Mouse (Mus musculus): ENCODE measurements around the gene Cdc37l1. TPM values are rescaled to one million over a fixed set of nuclear protein-coding genes. Genes with fewer than 3 reads are reported as not detected.
A peak's percentile ranks its signal among the peaks of the same experiment; 100 is the strongest.

Gene Cdc37l1
- total RNA-seq (2014; rRNA removed), result 40.0 and 61.8 TPM in 2 replicates
- polyA plus RNA-seq (2015; fragmentation: Nextera tagmentation; extraction: Ambion mirVana), result 34.6 and 36.2 TPM in 2 replicates

DNA sequence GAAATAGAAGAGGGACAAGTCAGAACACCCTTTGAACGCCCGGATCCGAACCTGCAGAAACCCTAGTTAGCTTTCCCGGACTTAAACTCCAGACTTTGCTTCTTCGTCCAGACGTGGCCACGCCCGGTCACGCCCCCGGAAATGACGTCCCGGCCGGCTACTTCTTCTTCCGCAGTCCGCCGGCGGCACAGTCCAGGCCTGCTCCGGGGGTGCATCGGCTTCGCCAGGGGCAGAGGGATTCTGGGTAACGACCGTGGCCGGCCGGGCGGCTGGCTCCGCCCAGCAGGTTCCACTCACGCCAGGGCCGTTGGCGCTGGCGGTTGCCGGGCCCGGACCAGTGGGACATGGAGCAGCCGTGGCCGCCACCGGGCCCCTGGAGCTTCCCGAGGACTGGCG lies at the start of gene Cdc37l1:
TSS of gene Cdc37l1 (plus strand) at position 159 of the 396 bp plus-strand sequence.
- DNase-seq (ENCODE audit: low spot score) (peak; percentile 97), ATAC-seq (peak; percentile 95)
- Histone ChIP-seq H3K4me1 (ENCODE audit: insufficient read depth, low read length) (0 out of 2 replicates have a peak, but pooled peaks cover 3% of the 10 kb centered on the region), H3K4me3 (ENCODE audit: low read length) (peak within 1 kb of the TSS; percentile 94), H3K9ac (replicated peaks; ENCODE audit: low read length) (peak within 1 kb of the TSS; percentile 92), H3K9me3 (ENCODE audit: low read length) (no peaks in the 10 kb centered on the region), H3K36me3 (ENCODE audit: insufficient read depth, low read length) (no peaks in the 10 kb centered on the region), H3K27me3 (ENCODE audit: insufficient read depth, low read length) (no peaks in the 10 kb centered on the region), H3K4me2 (ENCODE audit: low read depth, low read length) (peak within 1 kb of the TSS; percentile 64), H3K27ac (peak within 1 kb of the TSS; percentile 91)
- TF ChIP-seq CTCF (IDR thresholded peaks at IDR 0.05; ENCODE audit: low read depth), result no peak
- 0% methylated on average over 37 of the region's 37 CpGs for WGBS

DNA sequence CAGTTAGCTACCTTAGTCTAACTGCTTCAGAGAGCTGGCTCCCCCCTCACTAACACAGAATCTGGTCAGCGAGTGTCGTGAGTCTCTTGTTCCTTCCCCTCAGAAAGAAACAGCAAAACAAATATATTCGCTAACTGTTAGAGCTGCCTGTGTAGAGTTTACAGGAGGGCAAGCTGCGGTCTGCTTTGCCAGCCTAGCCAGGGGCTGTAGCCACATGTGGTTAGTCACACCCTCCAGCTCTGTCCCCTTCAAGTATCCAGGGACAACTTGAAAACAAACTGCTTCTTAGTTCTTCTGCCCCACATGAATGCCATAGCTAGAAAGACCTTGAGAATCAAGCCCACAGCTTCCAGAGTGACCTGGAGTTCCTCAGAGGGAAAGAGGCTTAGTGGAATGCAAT lies 48.9 kb upstream of the Cdc37l1 start:
- Histone ChIP-seq H3K9me3 (ENCODE audit: low read length) (no peaks in the 10 kb centered on the region), H3K27ac (no peak overlapping the region), H3K4me3 (ENCODE audit: low read length) (no peak overlapping the region), H3K36me3 (ENCODE audit: insufficient read depth, low read length) (no peaks in the 10 kb centered on the region), H3K27me3 (ENCODE audit: insufficient read depth, low read length) (no peaks in the 10 kb centered on the region), H3K9ac (replicated peaks; ENCODE audit: low read length) (no peak overlapping the region), H3K4me1 (ENCODE audit: insufficient read depth, low read length) (no peaks in the 10 kb centered on the region), H3K4me2 (ENCODE audit: low read depth, low read length) (no peak overlapping the region)
- DNase-seq (ENCODE audit: low spot score) (no peak), ATAC-seq (no peak)
- whole genome bisulfite sequencing, result 70% methylated on average over 4 of the region's 4 CpGs
- TF ChIP-seq CTCF (IDR thresholded peaks at IDR 0.05; ENCODE audit: low read depth), result no peak

DNA sequence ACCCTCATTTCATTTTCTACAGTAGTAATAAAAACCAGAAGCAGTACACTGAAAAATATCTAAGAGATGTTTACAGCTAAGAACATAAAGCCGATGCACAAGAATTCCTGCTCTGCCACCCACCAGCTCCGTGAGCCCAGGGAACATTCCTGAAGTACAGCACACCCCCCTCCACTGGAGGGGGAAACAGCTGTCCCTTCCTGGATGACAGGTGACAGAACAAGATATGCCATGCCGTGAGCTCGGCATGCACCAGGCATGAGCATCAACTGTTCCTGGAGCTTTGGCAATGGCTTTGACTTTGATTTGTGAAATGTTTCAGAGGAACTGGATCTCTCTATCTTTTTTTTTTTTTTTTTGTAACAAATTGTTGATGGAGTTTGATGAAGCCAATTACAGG lies 43.4 kb upstream of the Cdc37l1 start:
- Histone ChIP-seq H3K4me1 (ENCODE audit: insufficient read depth, low read length) (no peaks in the 10 kb centered on the region), H3K36me3 (ENCODE audit: insufficient read depth, low read length) (no peaks in the 10 kb centered on the region), H3K27ac (no peak overlapping the region), H3K27me3 (ENCODE audit: insufficient read depth, low read length) (no peaks in the 10 kb centered on the region), H3K9ac (replicated peaks; ENCODE audit: low read length) (no peak overlapping the region), H3K4me3 (ENCODE audit: low read length) (no peak overlapping the region), H3K9me3 (ENCODE audit: low read length) (no peaks in the 10 kb centered on the region), H3K4me2 (ENCODE audit: low read depth, low read length) (no peak overlapping the region)
- no peak for TF ChIP-seq CTCF (IDR thresholded peaks at IDR 0.05; ENCODE audit: low read depth)
- DNase-seq (ENCODE audit: low spot score) (no peak), ATAC-seq (no peak)
- 48% methylated on average over 4 of the region's 4 CpGs for WGBS

DNA sequence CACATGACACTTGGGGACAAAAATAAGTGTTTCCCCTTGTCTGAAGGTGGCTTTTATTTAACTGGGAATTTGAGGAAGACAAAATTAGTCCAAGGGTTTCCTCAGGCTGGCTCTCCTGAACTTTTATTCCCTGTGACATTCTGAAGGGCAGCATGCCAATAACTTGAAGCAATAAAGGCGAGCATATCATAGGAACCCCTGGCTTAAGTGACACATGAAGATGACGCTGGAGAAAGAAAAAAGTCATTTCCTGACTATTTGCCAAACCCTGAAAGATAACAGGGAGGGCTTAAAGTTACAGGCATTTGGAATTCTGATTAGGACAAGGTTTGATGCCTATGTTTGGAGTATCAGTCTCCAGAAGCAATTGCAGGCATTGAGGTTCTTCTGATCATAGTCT lies 42.8 kb upstream of the Cdc37l1 start:
- H3K4me3 ChIP-seq (ENCODE audit: low read length), result no peak overlapping the region
- DNase-seq (ENCODE audit: low spot score) (no peak), ATAC-seq (no peak)
- no peaks in the 10 kb centered on the region for H3K36me3 ChIP-seq (ENCODE audit: insufficient read depth, low read length)
- TF ChIP-seq CTCF (IDR thresholded peaks at IDR 0.05; ENCODE audit: low read depth), result no peak
- H3K4me1 ChIP-seq (ENCODE audit: insufficient read depth, low read length), result no peaks in the 10 kb centered on the region
- WGBS, result 54% methylated on average over 2 of the region's 2 CpGs
- no peak overlapping the region for H3K4me2 ChIP-seq (ENCODE audit: low read depth, low read length)
- no peak overlapping the region for H3K27ac ChIP-seq
- H3K9me3 ChIP-seq (ENCODE audit: low read length), result no peaks in the 10 kb centered on the region
- no peak overlapping the region for H3K9ac ChIP-seq (replicated peaks; ENCODE audit: low read length)
- H3K27me3 ChIP-seq (ENCODE audit: insufficient read depth, low read length), result no peaks in the 10 kb centered on the region

DNA sequence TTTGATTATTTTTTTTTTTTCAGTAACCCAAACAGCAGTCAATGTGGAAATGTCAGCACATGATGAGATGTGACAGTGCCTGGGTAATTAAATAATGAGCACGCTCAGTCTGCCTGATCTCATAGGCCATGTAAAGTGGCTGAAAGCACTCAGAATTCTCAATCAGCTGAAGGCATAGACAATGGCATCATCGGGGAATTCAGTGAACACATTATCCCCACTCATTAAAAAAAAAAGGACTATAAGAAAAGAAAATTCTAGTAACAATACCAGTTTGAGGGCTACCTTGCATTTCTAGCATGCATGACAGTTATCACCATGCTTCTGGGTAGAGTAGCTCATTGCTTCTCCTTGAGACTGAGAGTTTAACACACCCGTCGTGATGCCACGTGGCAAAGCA lies 38.9 kb upstream of the Cdc37l1 start:
- Histone ChIP-seq H3K4me2 (ENCODE audit: low read depth, low read length) (no peak overlapping the region), H3K36me3 (ENCODE audit: insufficient read depth, low read length) (no peaks in the 10 kb centered on the region), H3K27ac (no peak overlapping the region), H3K4me1 (ENCODE audit: insufficient read depth, low read length) (no peaks in the 10 kb centered on the region), H3K4me3 (ENCODE audit: low read length) (no peak overlapping the region), H3K27me3 (ENCODE audit: insufficient read depth, low read length) (no peaks in the 10 kb centered on the region), H3K9me3 (ENCODE audit: low read length) (no peaks in the 10 kb centered on the region), H3K9ac (replicated peaks; ENCODE audit: low read length) (no peak overlapping the region)
- 61% methylated on average over 5 of the region's 5 CpGs for WGBS
- ATAC-seq (no peak), DNase-seq (ENCODE audit: low spot score) (no peak)
- no peak for TF ChIP-seq CTCF (IDR thresholded peaks at IDR 0.05; ENCODE audit: low read depth)

DNA sequence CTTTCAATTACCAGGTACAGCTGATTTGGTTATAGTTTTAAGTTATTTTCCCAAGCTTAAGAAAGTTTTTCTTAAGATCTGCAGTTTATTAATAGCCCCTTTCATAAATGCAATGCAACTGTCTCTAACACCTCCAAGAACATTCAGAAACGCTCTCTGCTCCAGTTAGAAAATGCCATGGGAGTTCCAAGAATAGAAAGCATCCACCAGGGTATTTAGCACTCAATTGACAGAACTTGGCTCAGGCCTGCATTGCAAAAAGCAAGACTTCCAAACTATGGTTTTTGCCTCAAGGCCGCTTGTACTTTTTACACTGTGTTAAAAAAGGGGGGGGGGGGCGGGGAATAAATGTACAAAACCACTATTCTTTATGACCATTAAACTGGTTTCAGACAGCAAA lies 27.0 kb upstream of the Cdc37l1 start:
- Histone ChIP-seq H3K4me3 (ENCODE audit: low read length) (peak overlapping the region; percentile 86), H3K27me3 (ENCODE audit: insufficient read depth, low read length) (no peaks in the 10 kb centered on the region), H3K4me2 (ENCODE audit: low read depth, low read length) (peak overlapping the region; percentile 87), H3K9ac (replicated peaks; ENCODE audit: low read length) (0 out of 2 replicates have a peak overlapping the region, but pooled peaks have one; percentile 88), H3K4me1 (ENCODE audit: insufficient read depth, low read length) (peaks cover 18% of the 10 kb centered on the region), H3K9me3 (ENCODE audit: low read length) (no peaks in the 10 kb centered on the region), H3K27ac (peak overlapping the region; percentile 90; the same call in 1 of the 2 replicates), H3K36me3 (ENCODE audit: insufficient read depth, low read length) (no peaks in the 10 kb centered on the region)
- no peak for TF ChIP-seq CTCF (IDR thresholded peaks at IDR 0.05; ENCODE audit: low read depth)
- DNase-seq (ENCODE audit: low spot score) (peak; percentile 43), ATAC-seq (no peak)
- 26% methylated on average over 3 of the region's 3 CpGs for WGBS

DNA sequence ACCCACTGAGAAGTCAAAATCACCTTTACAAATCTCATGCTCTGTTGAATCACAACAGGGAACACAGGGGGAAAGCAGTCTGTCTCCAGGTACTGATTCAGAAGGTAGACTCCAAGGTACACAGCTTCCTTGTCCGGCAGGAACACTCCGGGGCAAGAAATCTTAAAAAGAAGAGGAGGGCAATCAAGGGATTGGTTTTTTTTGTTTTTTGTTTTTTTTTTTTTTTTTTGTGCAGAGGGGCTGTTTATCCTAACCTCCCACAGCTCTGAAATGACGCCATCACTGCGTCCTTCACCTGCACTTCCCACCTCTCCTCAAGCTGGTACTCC lies 26.7 kb upstream of the Cdc37l1 start:
- Histone ChIP-seq H3K4me3 (ENCODE audit: low read length) (peak overlapping the region; percentile 86), H3K9ac (replicated peaks; ENCODE audit: low read length) (peak overlapping the region; percentile 88), H3K4me2 (ENCODE audit: low read depth, low read length) (peak overlapping the region; percentile 87), H3K36me3 (ENCODE audit: insufficient read depth, low read length) (no peaks in the 10 kb centered on the region), H3K27ac (peak overlapping the region; percentile 90), H3K9me3 (ENCODE audit: low read length) (no peaks in the 10 kb centered on the region), H3K4me1 (ENCODE audit: insufficient read depth, low read length) (peaks cover 18% of the 10 kb centered on the region), H3K27me3 (ENCODE audit: insufficient read depth, low read length) (no peaks in the 10 kb centered on the region)
- ATAC-seq (0 out of 2 replicates have a peak, but pooled peaks have one; percentile 4), DNase-seq (ENCODE audit: low spot score) (no peak)
- WGBS, result 3% methylated on average over 4 of the region's 4 CpGs
- no peak for TF ChIP-seq CTCF (IDR thresholded peaks at IDR 0.05; ENCODE audit: low read depth)

Measured in hindbrain, postnatal 0 days (tissue).